Mouse (Mus musculus) forebrain, embryonic 11.5 days (tissue): ENCODE measurements around the gene Gfpt2. TPM values are rescaled to one million over a fixed set of nuclear protein-coding genes. Genes with fewer than 3 reads are reported as not detected.

ENCODE experiments used
- ATAC-seq: fragments of 200-750 bp; cut with Nextera tagmentation; replicated peaks from 2 replicates; pipeline ENCODE4 v1.8.0; 2017; ENCODE audit warnings: moderate TSS enrichment; ENCODE audit not compliant: low FRiP score
- DNase-seq: peaks from one replicate; pipeline ENCODE4 v3.0.0-alpha.2; 2017; ENCODE audit warnings: low spot score
- H3K27ac ChIP-seq: fragments of 300-500 bp; sonication (generic); 2 replicates; pipeline ENCODE4 v1.5.1; 2014; ENCODE audit warnings: low read depth, low read length
- H3K27me3 ChIP-seq: fragments of 300-500 bp; sonication (generic); 2 replicates; pipeline ENCODE4 v1.6.1; 2014; ENCODE audit warnings: mild to moderate bottlenecking, low read length, mixed read lengths; ENCODE audit not compliant: control insufficient read depth, insufficient read depth
- H3K36me3 ChIP-seq: fragments of 300-500 bp; sonication (generic); 2 replicates; pipeline ENCODE4 v1.6.1; 2014; ENCODE audit warnings: mild to moderate bottlenecking, low read length, moderate library complexity, mixed read lengths; ENCODE audit not compliant: control insufficient read depth, insufficient read depth
- H3K4me1 ChIP-seq: fragments of 300-500 bp; sonication (generic); replicated peaks from 2 replicates; pipeline ENCODE4 v1.6.1; 2014; ENCODE audit warnings: low read length, mixed read lengths; ENCODE audit not compliant: control insufficient read depth, insufficient read depth
- H3K4me2 ChIP-seq: fragments of 300-500 bp; sonication (generic); 2 replicates; pipeline ENCODE4 v1.6.1; 2014; ENCODE audit warnings: low read depth, mild to moderate bottlenecking, low read length, moderate library complexity, mixed read lengths; ENCODE audit not compliant: severe bottlenecking
- H3K4me3 ChIP-seq: fragments of 300-500 bp; sonication (generic); 2 replicates; pipeline ENCODE4 v1.5.1; 2014; ENCODE audit warnings: low read depth, low read length
- H3K9ac ChIP-seq: fragments of 300-500 bp; sonication (generic); 2 replicates; pipeline ENCODE4 v1.6.1; 2014; ENCODE audit warnings: low read length
- H3K9me3 ChIP-seq: fragments of 300-500 bp; sonication (generic); 2 replicates; pipeline ENCODE4 v1.6.1; 2016; ENCODE audit warnings: low read length, mixed read lengths; ENCODE audit not compliant: control insufficient read depth
- WGBS: fragments of 180-500 bp; shearing (Covaris S2); extraction: QIAGEN DNeasy Blood & Tissue Kit; methylation state at CpG from one replicate; pipeline ENCODE4 v1.1.7; 2014; 5-methylcytosine and 5-hydroxymethylcytosine counted together
- polyA plus RNA-seq: library from polyadenylated mRNA; unstranded; fragments of >200 nt; fragmentation: Nextera tagmentation; extraction: Ambion mirVana; gene quantifications from 2 replicates; pipeline ENCODE4 v1.2.1, GENCODE M21; 2014

Gene Gfpt2
- polyA plus RNA-seq, 1 experiment from 2014 or later, result 11.2 TPM

GRCm38 (mm10) chr11:49837717-49838407 is 43.9 kb downstream of the Gfpt2 start:
- Histone ChIP-seq H3K4me1 (no peaks in the 10 kb centered on the region; the same call in 1 of the 2 replicates), H3K27ac (no peak overlapping the region), H3K36me3 (no peaks in the 10 kb centered on the region; the same call in 1 of the 2 replicates), H3K9ac (no peak overlapping the region; the same call in 1 of the 2 replicates), H3K4me3 (no peak overlapping the region), H3K4me2 (no peak overlapping the region), H3K27me3 (no peaks in the 10 kb centered on the region), H3K9me3 (no peaks in the 10 kb centered on the region)
- ATAC-seq (no peak), DNase-seq (no peak)
- WGBS, result 48% methylated on average over 13 of the region's 13 CpGs

- no peaks in the 10 kb centered on the region for H3K27me3 ChIP-seq
- no peak for ATAC-seq
Observed at GRCm38 (mm10) chr11:49840666-49841065, 46.7 kb downstream of the Gfpt2 start.

GRCm38 (mm10) chr11:49841886-49842285 is 47.9 kb downstream of the Gfpt2 start:
- no peak overlapping the region for H3K4me3 ChIP-seq
- no peak overlapping the region for H3K9ac ChIP-seq
- no peaks in the 10 kb centered on the region for H3K9me3 ChIP-seq
- H3K4me1 ChIP-seq, result no peaks in the 10 kb centered on the region; the same call in 1 of the 2 replicates
- H3K36me3 ChIP-seq, result no peaks in the 10 kb centered on the region
- no peak for ATAC-seq
- H3K27ac ChIP-seq, result no peak overlapping the region
- H3K4me2 ChIP-seq, result no peak overlapping the region
- no peak for DNase-seq
- H3K27me3 ChIP-seq, result no peaks in the 10 kb centered on the region
- 82% methylated on average over 1 of the region's 1 CpGs for WGBS

More at GRCm38 (mm10) chr11:49840666-49841065, 46.7 kb downstream of the Gfpt2 start:
- Histone ChIP-seq H3K27ac (no peak overlapping the region), H3K36me3 (no peaks in the 10 kb centered on the region), H3K4me3 (no peak overlapping the region), H3K9me3 (no peaks in the 10 kb centered on the region), H3K4me1 (no peaks in the 10 kb centered on the region; the same call in 1 of the 2 replicates), H3K9ac (no peak overlapping the region), H3K4me2 (no peak overlapping the region)
- no peak for DNase-seq
- WGBS, result 73% methylated on average over 1 of the region's 1 CpGs

- Histone ChIP-seq H3K27me3 (no peaks in the 10 kb centered on the region), H3K4me1 (peaks cover 3% of the 10 kb centered on the region; the same call in 1 of the 2 replicates), H3K9me3 (no peaks in the 10 kb centered on the region), H3K9ac (no peak overlapping the region), H3K36me3 (no peaks in the 10 kb centered on the region), H3K4me3 (no peak overlapping the region), H3K27ac (no peak overlapping the region), H3K4me2 (no peak overlapping the region)
- DNase-seq (no peak), ATAC-seq (no peak)
- WGBS, result 68% methylated on average over 3 of the region's 3 CpGs
Observed at GRCm38 (mm10) chr11:49842718-49843117, 48.7 kb downstream of the Gfpt2 start.

- no peak for DNase-seq
- no peaks in the 10 kb centered on the region for H3K9me3 ChIP-seq
- H3K4me2 ChIP-seq, result no peak overlapping the region
- H3K27me3 ChIP-seq, result no peaks in the 10 kb centered on the region
- no peak overlapping the region for H3K27ac ChIP-seq
- WGBS, result 92% methylated on average over 10 of the region's 10 CpGs
- no peak for ATAC-seq
- H3K4me1 ChIP-seq, result peaks cover 4% of the 10 kb centered on the region; the same call in 1 of the 2 replicates
- H3K36me3 ChIP-seq, result no peaks in the 10 kb centered on the region
- no peak overlapping the region for H3K9ac ChIP-seq
- H3K4me3 ChIP-seq, result no peak overlapping the region
Observed at GRCm38 (mm10) chr11:49844311-49844710, 50.3 kb downstream of the Gfpt2 start.

- WGBS, result 56% methylated on average over 3 of the region's 3 CpGs
- H3K27ac ChIP-seq, result no peak overlapping the region
- DNase-seq (peak; percentile 75), ATAC-seq (no peak)
- no peaks in the 10 kb centered on the region for H3K36me3 ChIP-seq
- H3K27me3 ChIP-seq, result no peaks in the 10 kb centered on the region
- no peak overlapping the region for H3K4me2 ChIP-seq
- no peak overlapping the region for H3K9ac ChIP-seq
- no peaks in the 10 kb centered on the region for H3K9me3 ChIP-seq
- H3K4me1 ChIP-seq, result peaks cover 4% of the 10 kb centered on the region; the same call in 1 of the 2 replicates
- H3K4me3 ChIP-seq, result no peak overlapping the region
Observed at GRCm38 (mm10) chr11:49844969-49845368, 51.0 kb downstream of the Gfpt2 start.

- peaks cover 4% of the 10 kb centered on the region; the same call in 1 of the 2 replicates for H3K4me1 ChIP-seq
- no peak overlapping the region for H3K27ac ChIP-seq
- no peak for ATAC-seq
- H3K4me2 ChIP-seq, result peak overlapping the region; percentile 95
- 41% methylated on average over 11 of the region's 11 CpGs for WGBS
- H3K9me3 ChIP-seq, result no peaks in the 10 kb centered on the region
- H3K4me3 ChIP-seq, result peak overlapping the region; percentile 87
- H3K9ac ChIP-seq, result peak overlapping the region; percentile 54
- no peaks in the 10 kb centered on the region; the same call in 1 of the 2 replicates for H3K36me3 ChIP-seq
- no peak for DNase-seq
- H3K27me3 ChIP-seq, result no peaks in the 10 kb centered on the region
Observed at GRCm38 (mm10) chr11:49845958-49846357, 52.0 kb downstream of the Gfpt2 start.

GRCm38 (mm10) chr11:49846401-49847070 is 52.6 kb downstream of the Gfpt2 start, which contains the start of gene Mapk9:
Gene Mapk9 (plus strand): TSS chr11:49846751.
- peak; percentile 99 for ATAC-seq
- Histone ChIP-seq H3K9ac (peak within 1 kb of the TSS; percentile 86), H3K27ac (peak within 1 kb of the TSS; percentile 50), H3K4me3 (peak within 1 kb of the TSS; percentile 87), H3K4me2 (peak within 1 kb of the TSS; percentile 95), H3K4me1 (peaks cover 4% of the 10 kb centered on the region; the same call in 1 of the 2 replicates), H3K9me3 (no peaks in the 10 kb centered on the region), H3K36me3 (no peaks in the 10 kb centered on the region; the same call in 1 of the 2 replicates), H3K27me3 (no peaks in the 10 kb centered on the region)
- under 1% methylated on average over 56 of the region's 68 CpGs for WGBS
- peak; percentile 99 for DNase-seq
